Mouse (Mus musculus) B cell, adult 67 days (primary cell): ENCODE measurements around the gene Gm21117. TPM values are rescaled to one million over a fixed set of nuclear protein-coding genes. Genes with fewer than 3 reads are reported as not detected.

Source experiments
- total RNA-seq, 2 experiments: library from RNA; stranded (reverse); gene quantifications; 4 replicates each; pipeline ENCODE4 v1.2.4; 2023

Gene Gm21117
- total RNA-seq = not detected

GRCm38 (mm10) chrY:51124920-51125319, at the start of gene Gm21117:
Gene Gm21117, plus strand, starts transcription at chrY:51125220.

